Mouse (Mus musculus): ENCODE data around the gene Evl.

DNA sequence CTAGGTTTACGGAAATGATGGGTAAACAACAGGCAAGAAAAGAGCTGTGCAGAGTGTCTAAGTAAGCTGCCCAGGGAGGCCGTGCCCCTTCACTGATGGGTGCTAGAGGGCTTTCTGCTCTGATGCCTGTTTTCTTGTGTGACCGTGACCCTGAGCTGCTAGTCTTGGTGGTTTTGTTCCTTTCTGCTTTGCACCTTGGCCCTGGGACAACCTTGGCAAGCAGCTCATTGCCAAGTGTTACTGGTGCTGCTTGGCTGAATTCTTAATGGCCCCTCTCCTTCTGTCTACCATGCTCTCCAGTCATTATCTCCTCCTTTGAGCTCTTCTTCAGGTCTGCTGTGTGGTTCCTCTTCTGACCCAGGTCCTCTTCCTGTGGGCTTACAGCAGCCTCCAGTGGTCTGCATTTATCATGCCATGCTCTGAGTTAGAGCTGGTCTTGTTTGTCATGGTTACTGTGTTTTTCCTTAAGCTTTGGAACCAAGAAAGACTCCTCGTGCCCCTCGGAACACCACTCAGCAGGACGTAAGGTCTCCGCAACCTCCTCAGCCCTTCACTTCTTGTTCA is 65.4 kb downstream of the Evl start:
- TF ChIP-seq POLR2A (IDR thresholded peaks at IDR 0.05; ENCODE audit: low read depth, low read length) (no peak), CTCF (IDR thresholded peaks at IDR 0.05; ENCODE audit: extremely low read depth, insufficient read depth, insufficient read length, insufficient replicate concordance) (no peak)

Data from spleen, adult 2 months (tissue).